Mouse (Mus musculus) myocyte (in vitro differentiated cells): Measurements from ENCODE around the gene Lama2. TPM values are rescaled to one million over a fixed set of nuclear protein-coding genes. Genes with fewer than 3 reads are reported as not detected.

ENCODE experiments used
- H3K27me3 ChIP-seq: one replicate; pipeline ENCODE4 v1.6.1; 2011; ENCODE audit not compliant: control insufficient read depth, insufficient read depth, insufficient read length
- H3K36me3 ChIP-seq: one replicate; pipeline ENCODE4 v1.6.1; 2011; ENCODE audit not compliant: control insufficient read depth, insufficient read depth
- H3K4me2 ChIP-seq: one replicate; pipeline ENCODE4 v1.6.1; 2011; ENCODE audit warnings: low read depth, control low read depth
- H3K4me3 ChIP-seq: one replicate; pipeline ENCODE4 v1.5.1; 2011; ENCODE audit warnings: mild to moderate bottlenecking, control low read depth, moderate library complexity
- H3K79me2 ChIP-seq: one replicate; pipeline ENCODE4 v1.6.1; 2011; ENCODE audit not compliant: control insufficient read depth, insufficient read depth
- H3ac ChIP-seq: one replicate; pipeline ENCODE4 v1.6.1; 2011; ENCODE audit not compliant: control insufficient read depth, insufficient read length
- CEBPB ChIP-seq: IDR thresholded peaks from 2 replicates; pipeline ENCODE4 v1.6.1; 2011; ENCODE audit warnings: mild to moderate bottlenecking, moderate library complexity; ENCODE audit not compliant: poor library complexity, insufficient read depth, severe bottlenecking
- E2F4 ChIP-seq: IDR thresholded peaks from one replicate; pipeline ENCODE4 v1.6.1; 2011; ENCODE audit warnings: mild to moderate bottlenecking, control low read depth, moderate library complexity; ENCODE audit not compliant: insufficient read depth
- MAX ChIP-seq: IDR thresholded peaks from one replicate; pipeline ENCODE4 v1.6.1; 2011; ENCODE audit warnings: low read depth, mild to moderate bottlenecking, control low read depth
- MYOD1 ChIP-seq, 3 experiments: IDR thresholded peaks; one replicate each; pipeline ENCODE4 v1.6.1; 2011; ENCODE audit warnings: control low read depth in 2 of 3, low read depth in 2 of 3, mild to moderate bottlenecking in 2 of 3, moderate library complexity in 1 of 3; ENCODE audit not compliant: insufficient read length in 2 of 3, control insufficient read depth in 1 of 3
- MYOG ChIP-seq, 3 experiments: IDR thresholded peaks; one replicate each; pipeline ENCODE4 v1.6.1; 2011; ENCODE audit warnings: control low read depth in 2 of 3, low read depth in 2 of 3, mild to moderate bottlenecking in 2 of 3; ENCODE audit not compliant: insufficient read length in 2 of 3, control insufficient read depth in 1 of 3, insufficient read depth in 1 of 3
- POLR2A ChIP-seq: IDR thresholded peaks from one replicate; pipeline ENCODE4 v1.6.1; 2011; ENCODE audit warnings: low read depth, mild to moderate bottlenecking, control low read depth, moderate library complexity; ENCODE audit not compliant: insufficient read length
- POLR2AphosphoS2 ChIP-seq: IDR thresholded peaks from one replicate; pipeline ENCODE4 v1.6.1; 2011; ENCODE audit warnings: low read depth, control low read depth; ENCODE audit not compliant: insufficient read length
- REST ChIP-seq: IDR thresholded peaks from one replicate; pipeline ENCODE4 v1.6.1; 2011; ENCODE audit warnings: mild to moderate bottlenecking, control low read depth, moderate library complexity; ENCODE audit not compliant: insufficient read depth, insufficient read length
- SRF ChIP-seq: IDR thresholded peaks from one replicate; pipeline ENCODE4 v1.6.1; 2011; ENCODE audit warnings: low read depth; ENCODE audit not compliant: control insufficient read depth, insufficient read length
- TCF12 ChIP-seq: IDR thresholded peaks from one replicate; pipeline ENCODE4 v1.6.1; 2011; ENCODE audit warnings: mild to moderate bottlenecking, control low read depth; ENCODE audit not compliant: poor library complexity, insufficient read depth, severe bottlenecking
- TCF3 ChIP-seq: IDR thresholded peaks from one replicate; pipeline ENCODE4 v1.6.1; 2011; ENCODE audit warnings: low read depth, control low read depth; ENCODE audit not compliant: insufficient read length
- USF1 ChIP-seq: IDR thresholded peaks from one replicate; pipeline ENCODE4 v1.6.1; 2011; ENCODE audit warnings: low read depth, mild to moderate bottlenecking, control low read depth, moderate library complexity
- polyA plus RNA-seq: library from polyadenylated mRNA; unstranded; fragments of >200 nt; fragmentation: generic; extraction: Trizol; gene quantifications from one replicate; pipeline ENCODE4 v1.2.1, GENCODE M21; 2012; ENCODE audit warnings: missing spikeins

The Lama2 gene
- polyA plus RNA-seq, 1 experiment: 15.1 TPM

DNA sequence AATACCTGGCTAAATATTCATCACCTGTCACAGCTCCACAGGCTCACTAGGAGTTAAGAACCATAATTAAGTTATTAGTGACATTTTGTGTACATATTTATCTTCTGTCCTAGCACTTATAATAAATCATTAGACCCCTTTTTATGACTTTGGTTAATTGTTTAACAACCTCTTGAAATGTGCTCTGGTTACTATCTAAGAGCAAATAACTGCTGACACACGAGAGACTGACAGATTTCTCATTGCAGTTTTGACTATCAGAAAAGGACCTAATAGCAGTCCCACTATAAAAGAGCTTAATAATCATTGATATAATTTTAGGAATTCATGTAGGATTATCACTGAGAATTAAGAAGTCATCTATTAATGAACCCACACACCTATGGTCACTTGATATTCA, 421.1 kb downstream of the Lama2 start:
- Histone ChIP-seq H3K79me2 (no peaks in the 10 kb centered on the region), H3K4me2 (no peak overlapping the region), H3K27me3 (no peaks in the 10 kb centered on the region), H3K36me3 (no peaks in the 10 kb centered on the region), H3K4me3 (no peak overlapping the region), H3ac (no peak overlapping the region)
- TF ChIP-seq TCF12: no peak
- TF ChIP-seq POLR2AphosphoS2: no peak
- TF ChIP-seq USF1: no peak
- TF ChIP-seq SRF: no peak
- no peak for TF ChIP-seq E2F4
- TF ChIP-seq MYOD1 (IDR thresholded peaks at IDR 0.05; ENCODE audit: control insufficient read depth in 1 of 3, insufficient read length in 2 of 3, low read depth in 2 of 3): no peak
- no peak for TF ChIP-seq REST
- TF ChIP-seq CEBPB: no peak
- TF ChIP-seq TCF3: no peak
- no peak for TF ChIP-seq MAX
- TF ChIP-seq POLR2A: no peak
- no peak for TF ChIP-seq MYOG (IDR thresholded peaks at IDR 0.05; ENCODE audit: control insufficient read depth in 1 of 3, insufficient read depth in 1 of 3, insufficient read length in 2 of 3, low read depth in 2 of 3)

DNA sequence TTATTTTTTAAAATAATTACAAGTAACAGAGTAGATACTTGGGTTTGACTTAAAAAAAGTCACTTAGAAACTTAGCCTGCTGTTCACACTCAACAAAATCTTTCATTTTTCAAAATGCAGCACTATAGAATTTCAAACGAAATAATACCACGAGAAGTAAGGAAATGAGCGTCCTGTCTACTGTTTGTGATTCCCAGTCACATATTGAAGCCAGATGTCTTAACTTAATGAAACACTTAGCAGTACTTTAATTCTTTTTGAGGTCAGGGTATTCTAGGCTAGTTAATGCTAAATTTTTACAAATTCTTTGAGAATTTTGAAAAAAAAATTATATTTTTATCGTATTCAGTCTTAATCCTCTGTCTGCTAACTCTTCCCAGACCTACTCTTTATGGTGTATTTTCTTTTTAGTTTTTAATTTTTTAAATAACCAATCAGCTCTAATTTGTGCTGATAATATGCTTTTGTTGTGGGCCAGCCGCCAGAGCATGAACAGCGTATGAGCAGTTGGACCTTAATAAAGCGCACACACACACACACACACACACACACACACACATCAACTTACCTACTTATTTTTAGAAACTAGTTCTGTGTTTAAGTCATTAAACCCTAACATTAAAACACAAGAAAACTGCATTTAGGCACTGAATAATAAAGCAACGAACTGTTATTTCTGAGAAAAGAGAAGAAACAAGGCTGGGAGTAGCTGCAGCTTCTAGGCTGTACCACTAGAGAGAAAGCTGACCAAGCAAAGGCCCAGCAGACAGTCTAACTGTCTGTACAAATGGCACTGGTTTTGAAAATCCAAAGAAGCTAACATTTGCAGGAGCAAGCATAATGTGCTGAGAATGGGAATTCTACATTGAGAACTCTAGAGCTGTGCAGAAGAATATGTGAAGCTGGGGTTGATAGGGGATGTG, 425.3 kb downstream of the Lama2 start:
- Histone ChIP-seq H3K36me3 (no peaks in the 10 kb centered on the region), H3K27me3 (no peaks in the 10 kb centered on the region), H3K4me3 (no peak overlapping the region), H3K4me2 (no peak overlapping the region), H3ac (no peak overlapping the region), H3K79me2 (no peaks in the 10 kb centered on the region)
- TF ChIP-seq REST: no peak
- no peak for TF ChIP-seq USF1
- TF ChIP-seq MYOD1 (IDR thresholded peaks at IDR 0.05; ENCODE audit: control insufficient read depth in 1 of 3, insufficient read length in 2 of 3, low read depth in 2 of 3): no peak
- TF ChIP-seq TCF3: no peak
- no peak for TF ChIP-seq E2F4
- no peak for TF ChIP-seq TCF12
- TF ChIP-seq POLR2A: no peak
- TF ChIP-seq MYOG (IDR thresholded peaks at IDR 0.05; ENCODE audit: control insufficient read depth in 1 of 3, insufficient read depth in 1 of 3, insufficient read length in 2 of 3, low read depth in 2 of 3): no peak
- no peak for TF ChIP-seq MAX
- TF ChIP-seq CEBPB: no peak
- no peak for TF ChIP-seq POLR2AphosphoS2
- TF ChIP-seq SRF: no peak

DNA sequence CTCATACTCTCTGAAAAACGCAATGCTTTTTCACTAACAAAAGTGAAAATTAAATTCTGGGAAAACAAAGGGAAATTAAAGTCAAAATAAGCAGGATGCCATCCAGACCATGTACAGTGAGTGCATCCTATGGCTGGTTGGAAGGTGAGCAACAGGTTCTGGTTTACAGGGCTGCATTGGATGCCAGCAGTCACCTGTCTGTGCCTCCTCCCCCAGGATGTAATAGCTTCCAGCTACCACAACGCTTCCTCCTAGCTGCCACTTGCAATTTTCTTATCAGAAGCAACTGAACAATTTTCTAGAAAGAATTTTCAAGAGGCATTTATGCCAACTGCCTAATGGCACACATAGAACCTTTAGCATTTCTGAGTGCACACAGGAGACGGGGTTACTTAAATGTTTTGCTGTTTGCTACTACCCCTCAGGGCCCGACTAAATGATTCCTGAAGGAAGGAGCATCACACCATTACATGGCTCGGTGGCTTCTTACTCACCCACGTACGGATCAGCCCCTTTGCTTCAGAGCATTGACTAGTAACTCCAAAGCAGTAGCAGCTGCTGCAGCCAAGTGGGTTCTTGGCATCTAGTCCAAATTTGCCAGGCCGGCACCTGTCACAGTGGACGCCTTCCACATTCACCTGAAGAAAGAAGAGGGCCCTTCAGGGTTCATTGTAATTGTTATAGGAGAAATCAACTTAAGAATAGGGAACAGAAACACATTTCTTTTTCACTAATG, 430.8 kb downstream of the Lama2 start:
- Histone ChIP-seq H3K4me3 (no peak overlapping the region), H3K79me2 (no peaks in the 10 kb centered on the region), H3K27me3 (no peaks in the 10 kb centered on the region), H3ac (no peak overlapping the region), H3K36me3 (peaks cover 8% of the 10 kb centered on the region), H3K4me2 (no peak overlapping the region)
- TF ChIP-seq USF1 (no peak), MAX (no peak), TCF3 (no peak), POLR2AphosphoS2 (no peak), POLR2A (no peak), TCF12 (no peak), E2F4 (no peak), CEBPB (no peak), MYOD1 (IDR thresholded peaks at IDR 0.05; ENCODE audit: control insufficient read depth in 1 of 3, insufficient read length in 2 of 3, low read depth in 2 of 3) (no peak), SRF (no peak), REST (no peak), MYOG (IDR thresholded peaks at IDR 0.05; ENCODE audit: control insufficient read depth in 1 of 3, insufficient read depth in 1 of 3, insufficient read length in 2 of 3, low read depth in 2 of 3) (no peak)

DNA sequence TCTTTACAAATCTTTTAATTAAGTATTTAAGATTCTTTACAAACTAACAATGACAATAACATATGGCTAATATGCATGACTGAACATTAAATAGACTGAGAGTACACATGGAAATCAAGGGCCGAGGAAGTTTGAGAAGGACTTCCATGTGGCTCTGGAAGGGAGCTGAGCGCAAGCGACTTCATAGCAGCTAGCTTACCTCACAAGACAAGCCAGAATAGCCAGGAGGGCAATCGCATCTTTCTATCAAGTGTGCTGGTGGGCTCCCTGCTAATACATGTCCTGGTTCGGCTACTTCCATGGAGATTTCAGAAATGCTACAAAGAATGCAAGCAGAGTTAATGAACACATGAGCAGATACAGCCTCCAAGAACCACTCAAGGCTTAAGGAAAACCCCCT, 435.4 kb downstream of the Lama2 start:
- no peak overlapping the region for H3ac ChIP-seq
- TF ChIP-seq TCF3 (no peak), TCF12 (no peak), CEBPB (no peak), MYOG (IDR thresholded peaks at IDR 0.05; ENCODE audit: control insufficient read depth in 1 of 3, insufficient read depth in 1 of 3, insufficient read length in 2 of 3, low read depth in 2 of 3) (no peak), USF1 (no peak), E2F4 (no peak), MYOD1 (IDR thresholded peaks at IDR 0.05; ENCODE audit: control insufficient read depth in 1 of 3, insufficient read length in 2 of 3, low read depth in 2 of 3) (no peak), POLR2A (no peak), POLR2AphosphoS2 (no peak), SRF (no peak), REST (no peak), MAX (no peak)
- H3K79me2 ChIP-seq: no peaks in the 10 kb centered on the region
- H3K27me3 ChIP-seq: no peaks in the 10 kb centered on the region
- H3K4me3 ChIP-seq: no peak overlapping the region
- H3K36me3 ChIP-seq: peaks cover 8% of the 10 kb centered on the region
- H3K4me2 ChIP-seq: no peak overlapping the region
